Mouse (Mus musculus) ES-E14 (cell line): ENCODE measurements at regions not wholly inside any gene's neighbourhood (a gene's known extent, or its start where the extent isn't known, plus 50 kb on each side); places are given as distances from the start of the nearest gene placed in this dataset.

ENCODE experiments used
- DNase-seq: peaks from one replicate; pipeline ENCODE4 v3.0.0-alpha.2; 2013; ENCODE audit warnings: low read depth, low spot score
- H3K27ac ChIP-seq: 2 replicates; pipeline ENCODE4 v1.5.1; 2012; ENCODE audit warnings: low read depth, mild to moderate bottlenecking, low read length, moderate library complexity, mixed read lengths; ENCODE audit not compliant: poor library complexity, insufficient read depth, severe bottlenecking
- H3K36me3 ChIP-seq: 2 replicates; pipeline ENCODE4 v1.6.1; 2012; ENCODE audit warnings: mild to moderate bottlenecking, low read length, moderate library complexity, mixed read lengths; ENCODE audit not compliant: control insufficient read depth, poor library complexity, insufficient read depth, severe bottlenecking
- H3K4me1 ChIP-seq, 2 experiments: fragments of 150-350 bp in 1 of 2; sonication (generic) in 1 of 2; 2 replicates each; pipeline ENCODE4 v1.6.1; 2012; ENCODE audit warnings: low read length in 2 of 2, mild to moderate bottlenecking in 1 of 2, mixed read lengths in 1 of 2; ENCODE audit not compliant: control insufficient read depth in 2 of 2, insufficient read depth in 2 of 2, poor library complexity in 1 of 2
- H3K4me3 ChIP-seq, 2 experiments: fragments of 150-350 bp in 1 of 2; sonication (generic) in 1 of 2; 2 replicates each; pipeline ENCODE4 v1.5.1; 2012; ENCODE audit warnings: low read length in 2 of 2, low read depth in 1 of 2, mild to moderate bottlenecking in 1 of 2, mixed read lengths in 1 of 2; ENCODE audit not compliant: insufficient read depth in 1 of 2, poor library complexity in 1 of 2, severe bottlenecking in 1 of 2
- H3K9ac ChIP-seq: 2 replicates; pipeline ENCODE4 v1.6.1; 2012; ENCODE audit warnings: low read depth, mild to moderate bottlenecking, low read length, mixed read lengths; ENCODE audit not compliant: poor library complexity, insufficient read depth, severe bottlenecking
- H3K9me3 ChIP-seq: fragments of 150-350 bp; sonication (generic); 2 replicates; pipeline ENCODE4 v1.6.1; 2012; ENCODE audit warnings: low read depth, mild to moderate bottlenecking, low read length; ENCODE audit not compliant: control insufficient read depth, insufficient read depth
- CHD2 ChIP-seq: IDR thresholded peaks from 2 replicates; pipeline ENCODE4 v1.6.1; 2014; ENCODE audit warnings: mild to moderate bottlenecking, low read depth, low read length, inconsistent platforms
- HCFC1 ChIP-seq: IDR thresholded peaks from 2 replicates; pipeline ENCODE4 v1.6.1; 2012; ENCODE audit warnings: low read length, inconsistent platforms, borderline replicate concordance; ENCODE audit not compliant: insufficient read depth
- MAFK ChIP-seq: IDR thresholded peaks from 2 replicates; pipeline ENCODE4 v1.6.1; 2014; ENCODE audit warnings: mild to moderate bottlenecking, low read depth, low read length, inconsistent platforms; ENCODE audit not compliant: insufficient read depth
- ZC3H11A ChIP-seq: IDR thresholded peaks from 2 replicates; pipeline ENCODE4 v1.6.1; 2012; ENCODE audit warnings: low read depth, mild to moderate bottlenecking, inconsistent platforms, low read length, borderline replicate concordance
- ZNF384 ChIP-seq: IDR thresholded peaks from 2 replicates; pipeline ENCODE4 v1.6.1; 2012; ENCODE audit warnings: low read depth, low read length, inconsistent platforms
- in situ Hi-C, 2 experiments: fragments of 600-800 bp; cut with MboI; formaldehyde crosslinking; loops; one replicate each; pipeline ENCODE4 v1.15.1; 2025; ENCODE audit warnings: low sequenced_read_pairs in 2 of 2, inconsistent platforms in 1 of 2; ENCODE audit not compliant: unreplicated experiment in 2 of 2

DNA sequence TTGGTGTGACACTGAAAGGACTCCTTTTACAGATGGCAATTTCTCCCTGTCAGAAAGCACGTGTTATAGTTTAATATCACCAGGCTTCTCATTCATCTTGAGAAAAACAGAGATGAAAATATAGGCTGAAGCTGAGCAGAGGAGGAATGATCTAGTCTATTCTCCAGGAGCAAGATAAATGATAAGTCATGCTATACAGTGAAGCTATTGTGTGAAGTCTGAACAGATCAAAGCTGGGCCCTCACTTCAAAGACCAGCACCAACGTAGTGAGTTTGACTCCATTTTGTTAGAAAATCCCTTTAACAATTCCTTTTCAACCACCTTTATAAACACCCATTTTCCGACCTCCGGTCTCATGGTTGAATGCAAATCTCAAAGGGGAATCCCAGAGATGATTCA is 180.7 kb upstream of the AI593442 start:
- in situ Hi-C loops = no loop called here
- H3K36me3 ChIP-seq = no peaks in the 10 kb centered on the region

DNA sequence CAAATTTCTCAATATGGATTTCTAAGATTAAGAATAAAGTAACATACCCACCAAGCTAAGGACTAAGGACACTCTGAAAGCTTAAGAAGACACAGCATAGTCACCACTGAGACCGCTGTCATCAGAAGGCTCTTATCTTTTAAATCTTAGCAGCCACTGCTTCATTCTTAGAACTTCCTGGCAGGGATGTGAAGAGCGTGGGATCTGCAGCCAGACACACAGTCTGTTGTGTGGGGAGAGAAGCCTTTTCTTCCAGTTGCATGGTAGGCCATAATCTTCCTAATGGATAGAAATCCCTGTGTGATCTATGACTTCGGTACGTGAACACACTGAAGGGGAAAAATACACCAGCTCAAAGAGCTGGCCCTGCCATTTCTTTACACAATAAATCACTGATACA is 178.8 kb upstream of the AI593442 start:
- in situ Hi-C loops = no loop called here
- H3K36me3 ChIP-seq = no peaks in the 10 kb centered on the region

More for the DNA sequence above, 180.7 kb upstream of the AI593442 start:
- TF ChIP-seq ZNF384 = no peak
- no peak for TF ChIP-seq HCFC1
- TF ChIP-seq ZC3H11A = no peak
- no peak for TF ChIP-seq MAFK
- TF ChIP-seq CHD2 = no peak
- H3K4me1 ChIP-seq = no peaks in the 10 kb centered on the region
- H3K9ac ChIP-seq = no peak overlapping the region
- no peaks in the 10 kb centered on the region for H3K9me3 ChIP-seq
- H3K4me3 ChIP-seq = no peak overlapping the region
- no peak overlapping the region for H3K27ac ChIP-seq
- DNase-seq = no peak

DNA sequence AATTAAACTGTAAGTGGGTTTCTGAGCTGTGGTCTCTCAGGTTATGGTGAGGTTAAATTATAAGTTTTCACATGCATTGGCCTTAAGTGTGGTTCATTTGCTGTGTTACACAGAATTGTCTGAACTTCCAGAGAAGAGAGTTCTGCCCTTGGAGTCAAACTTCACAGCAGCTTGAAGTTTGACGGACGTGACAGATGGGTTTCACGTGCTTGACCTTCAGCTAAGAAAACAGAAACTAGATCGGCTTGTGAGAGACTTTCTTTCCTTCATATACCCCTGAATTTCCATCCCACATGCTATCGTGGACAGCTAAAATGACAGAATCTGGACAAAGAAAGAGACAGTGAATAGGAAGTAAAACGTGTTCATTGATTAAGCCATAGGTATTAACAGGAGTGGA is 173.8 kb upstream of the AI593442 start:
- Histone ChIP-seq H3K9me3 (no peaks in the 10 kb centered on the region), H3K36me3 (no peaks in the 10 kb centered on the region), H3K4me3 (no peak overlapping the region), H3K9ac (no peak overlapping the region), H3K27ac (no peak overlapping the region), H3K4me1 (no peaks in the 10 kb centered on the region)
- TF ChIP-seq MAFK = no peak
- no peak for TF ChIP-seq ZC3H11A
- no peak for TF ChIP-seq ZNF384
- no peak for TF ChIP-seq HCFC1
- TF ChIP-seq CHD2 = no peak
- in situ Hi-C loops = no loop called here
- no peak for DNase-seq

More for the DNA sequence above, 178.8 kb upstream of the AI593442 start:
- no peaks in the 10 kb centered on the region for H3K9me3 ChIP-seq
- H3K9ac ChIP-seq = no peak overlapping the region
- H3K27ac ChIP-seq = no peak overlapping the region
- H3K4me1 ChIP-seq = no peaks in the 10 kb centered on the region
- TF ChIP-seq MAFK (no peak), ZNF384 (no peak), ZC3H11A (no peak), CHD2 (no peak), HCFC1 (no peak)
- H3K4me3 ChIP-seq = no peak overlapping the region
- no peak for DNase-seq

GRCm38 (mm10) chr9:52850552-52850951 is 171.0 kb upstream of the AI593442 start:
- H3K9me3 ChIP-seq = no peaks in the 10 kb centered on the region
- TF ChIP-seq CHD2 = no peak
- H3K4me3 ChIP-seq = no peak overlapping the region
- H3K27ac ChIP-seq = no peak overlapping the region
- in situ Hi-C loops = no loop called here
- H3K4me1 ChIP-seq = no peaks in the 10 kb centered on the region
- no peaks in the 10 kb centered on the region for H3K36me3 ChIP-seq
- H3K9ac ChIP-seq = no peak overlapping the region
- no peak for DNase-seq

DNA sequence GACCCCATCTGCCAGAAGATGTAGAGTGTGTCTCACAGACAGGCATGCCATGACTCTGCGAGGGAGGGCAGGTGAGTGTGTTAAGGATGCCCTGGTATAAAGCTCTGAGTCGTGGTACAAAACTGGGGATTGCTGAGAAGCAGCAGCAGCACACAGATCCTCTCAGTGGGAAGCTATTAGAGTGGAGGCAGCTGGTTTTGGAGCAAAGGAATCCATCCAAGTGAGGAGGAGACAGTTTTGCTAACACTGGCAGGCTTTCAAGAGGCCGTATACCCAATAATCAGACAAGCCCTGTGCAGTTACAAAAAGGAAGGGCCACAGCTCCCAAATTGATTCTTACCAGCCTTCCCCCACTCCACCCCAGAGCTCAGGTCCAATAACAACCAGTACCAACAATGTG is 170.4 kb upstream of the AI593442 start:
- H3K9ac ChIP-seq = no peak overlapping the region
- H3K4me1 ChIP-seq = no peaks in the 10 kb centered on the region
- DNase-seq = no peak
- in situ Hi-C loops = no loop called here
- no peaks in the 10 kb centered on the region for H3K36me3 ChIP-seq
- no peaks in the 10 kb centered on the region for H3K9me3 ChIP-seq
- H3K4me3 ChIP-seq = no peak overlapping the region
- TF ChIP-seq MAFK (no peak), ZNF384 (no peak), CHD2 (no peak), ZC3H11A (no peak), HCFC1 (no peak)
- H3K27ac ChIP-seq = no peak overlapping the region

DNA sequence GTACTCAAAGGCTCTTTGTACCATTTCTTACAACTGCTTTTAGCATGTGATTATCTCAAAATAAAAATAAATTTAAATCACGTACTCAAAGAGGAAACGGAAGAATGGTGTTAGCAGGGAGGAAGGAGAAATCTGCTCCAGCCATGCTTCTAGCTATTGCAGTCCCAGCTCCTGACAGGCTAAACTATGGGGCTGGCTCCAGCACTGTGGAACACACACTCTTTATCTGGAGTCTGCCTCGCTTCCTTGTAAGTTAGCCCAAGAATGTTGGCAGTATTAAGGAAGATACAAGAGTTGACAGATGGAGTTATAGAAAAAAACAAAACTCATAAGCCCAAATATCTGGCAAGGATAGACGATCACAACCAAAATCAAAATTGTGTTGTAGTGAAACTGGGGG is 161.5 kb upstream of the AI593442 start:
- H3K9ac ChIP-seq = no peak overlapping the region
- no peak overlapping the region for H3K4me3 ChIP-seq
- H3K27ac ChIP-seq = no peak overlapping the region
- no peaks in the 10 kb centered on the region for H3K4me1 ChIP-seq
- TF ChIP-seq ZNF384 (no peak), CHD2 (no peak), HCFC1 (no peak), MAFK (no peak), ZC3H11A (no peak)
- no peaks in the 10 kb centered on the region for H3K9me3 ChIP-seq
- DNase-seq = no peak
- in situ Hi-C loops = no loop called here
- no peaks in the 10 kb centered on the region for H3K36me3 ChIP-seq
